Mouse (Mus musculus): Measurements from ENCODE around the gene Kyat1. TPM values are rescaled to one million over a fixed set of nuclear protein-coding genes. Genes with fewer than 3 reads are reported as not detected.
"Not testable (repeated sequence)": the region's sequence is repeated elsewhere in the genome, so short reads cannot be mapped to it uniquely, and the experiment has no call there.

Gene Kyat1
- polyA plus RNA-seq, 1 experiment from 2014 or later: 13.1 TPM

DNA sequence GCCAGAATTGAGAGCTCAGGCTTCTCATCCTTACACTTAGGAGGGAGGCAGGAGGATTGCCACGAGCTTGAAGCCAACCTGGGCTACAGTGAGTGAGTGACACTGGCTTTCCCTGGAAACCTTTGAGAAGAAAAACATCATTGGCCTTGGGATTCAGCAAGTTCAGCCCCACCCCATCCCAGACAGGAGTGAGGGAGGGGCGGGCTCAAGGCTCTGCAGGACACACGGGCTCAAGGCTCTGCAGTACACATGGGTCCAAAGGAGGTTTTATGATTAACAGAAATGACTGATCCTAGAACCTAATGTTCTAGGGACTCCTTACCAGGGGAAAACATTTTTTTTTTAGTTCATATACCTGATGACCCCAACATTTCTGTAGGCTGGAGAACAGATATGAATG lies 21.9 kb downstream of the Kyat1 start:
- Histone ChIP-seq H3K9me3 (no peaks in the 10 kb centered on the region; the same call in 1 of the 2 replicates), H3K4me2 (no peak overlapping the region)
- no peak for ATAC-seq (ENCODE audit: low read depth)

GRCm38 (mm10) chr2:30182424-30182823 lies 23.2 kb downstream of the Kyat1 start:
- Histone ChIP-seq H3K9ac (no peak overlapping the region), H3K9me3 (no peaks in the 10 kb centered on the region; the same call in 1 of the 2 replicates), H3K27ac (replicated peaks) (no peak overlapping the region), H3K4me2 (no peak overlapping the region), H3K4me1 (replicated peaks) (peaks cover 5% of the 10 kb centered on the region), H3K4me3 (no peak overlapping the region), H3K36me3 (peaks cover 3% of the 10 kb centered on the region; the same call in 1 of the 2 replicates), H3K27me3 (no peaks in the 10 kb centered on the region)
- WGBS: 91% methylated on average over 2 of the region's 2 CpGs
- no peak for ATAC-seq (ENCODE audit: low read depth)

More for the DNA sequence above, 21.9 kb downstream of the Kyat1 start:
- Histone ChIP-seq H3K4me1 (replicated peaks) (no peaks in the 10 kb centered on the region), H3K27me3 (no peaks in the 10 kb centered on the region), H3K4me3 (no peak overlapping the region), H3K9ac (no peak overlapping the region), H3K36me3 (peaks cover 9% of the 10 kb centered on the region; the same call in 1 of the 2 replicates), H3K27ac (replicated peaks) (no peak overlapping the region)
- 78% methylated on average over 3 of the region's 3 CpGs for WGBS

DNA sequence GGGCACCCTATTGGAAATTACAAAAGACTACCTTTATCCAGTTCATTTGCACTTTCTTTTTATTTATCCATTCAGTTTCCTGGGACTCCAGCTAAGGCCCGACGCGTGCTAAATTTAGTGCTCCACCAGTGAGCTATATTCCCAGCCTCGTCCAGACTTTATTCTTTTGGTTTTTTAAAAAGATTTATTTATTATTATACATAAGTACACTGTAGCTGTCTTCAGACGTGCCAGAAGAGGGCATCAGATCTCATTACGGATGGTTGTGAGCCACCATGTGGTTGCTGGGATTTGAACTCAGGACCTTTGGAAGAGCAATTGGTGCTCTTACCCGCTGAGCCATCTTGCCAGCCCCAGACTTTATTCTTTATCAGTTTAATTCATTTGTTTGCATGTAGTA lies 26.9 kb downstream of the Kyat1 start:
- ATAC-seq (ENCODE audit: low read depth): peak; percentile 44; the same call in 1 of the 2 replicates
- WGBS: 40% methylated on average over 7 of the region's 7 CpGs
- Histone ChIP-seq H3K4me2 (peak overlapping the region; percentile 94), H3K4me1 (replicated peaks) (peaks cover 12% of the 10 kb centered on the region), H3K36me3 (peaks cover 34% of the 10 kb centered on the region), H3K4me3 (peak overlapping the region; percentile 76)
- H3K9me3 ChIP-seq; H3K27ac ChIP-seq (replicated peaks); H3K27me3 ChIP-seq; H3K9ac ChIP-seq: not testable (repeated sequence)

- 3% methylated on average over 54 of the region's 54 CpGs for WGBS
- ATAC-seq (ENCODE audit: low read depth): peak; percentile 99
- H3K9ac ChIP-seq: peak within 1 kb of the TSS; percentile 87
- no peaks in the 10 kb centered on the region for H3K27me3 ChIP-seq
- H3K4me2 ChIP-seq: peak within 1 kb of the TSS; percentile 94
- 0 out of 2 replicates have a peak within 1 kb of the TSS, but pooled peaks have one; percentile 23 for H3K27ac ChIP-seq (replicated peaks)
- peaks cover 14% of the 10 kb centered on the region for H3K4me1 ChIP-seq (replicated peaks)
- H3K4me3 ChIP-seq: peak within 1 kb of the TSS; percentile 76
- H3K36me3 ChIP-seq: peaks cover 41% of the 10 kb centered on the region
- H3K9me3 ChIP-seq: no peaks in the 10 kb centered on the region
These were observed 27.7 kb downstream of the Kyat1 start, which contains the start of gene Spout1 for GRCm38 (mm10) chr2:30177700-30178675. Spout1 (minus strand) TSS chr2:30178459.

DNA sequence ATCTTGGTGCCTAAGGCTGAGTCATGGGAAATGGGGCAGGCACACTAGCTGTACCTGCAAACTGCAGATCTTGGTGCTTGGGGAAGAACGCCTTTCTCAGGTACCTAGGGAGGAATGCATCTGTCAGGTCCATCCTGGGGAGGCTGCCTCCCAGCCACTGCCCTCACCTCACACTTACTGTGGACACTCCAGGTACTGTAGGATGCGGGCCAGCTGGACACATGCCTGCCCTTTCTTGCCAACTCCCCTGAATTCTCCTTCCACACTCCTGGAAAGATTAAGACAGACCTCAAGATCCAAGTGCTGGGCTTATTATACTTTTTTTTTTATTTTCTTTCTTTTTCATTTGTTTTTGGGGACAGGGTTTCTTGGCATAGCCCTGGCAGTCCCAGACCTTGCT lies 29.1 kb downstream of the Kyat1 start:
- Histone ChIP-seq H3K4me1 (replicated peaks) (peaks cover 26% of the 10 kb centered on the region), H3K9me3 (no peaks in the 10 kb centered on the region), H3K9ac (no peak overlapping the region), H3K4me2 (no peak overlapping the region), H3K4me3 (no peak overlapping the region), H3K27ac (replicated peaks) (no peak overlapping the region), H3K36me3 (peaks cover 46% of the 10 kb centered on the region), H3K27me3 (no peaks in the 10 kb centered on the region)
- no peak for ATAC-seq (ENCODE audit: low read depth)
- 93% methylated on average over 2 of the region's 2 CpGs for WGBS

- H3K9ac ChIP-seq: no peak overlapping the region
- H3K4me1 ChIP-seq (replicated peaks): peaks cover 26% of the 10 kb centered on the region
- no peak overlapping the region for H3K4me3 ChIP-seq
- no peaks in the 10 kb centered on the region for H3K9me3 ChIP-seq
- H3K4me2 ChIP-seq: no peak overlapping the region
- no peaks in the 10 kb centered on the region for H3K27me3 ChIP-seq
- 89% methylated on average over 8 of the region's 8 CpGs for WGBS
- H3K36me3 ChIP-seq: peaks cover 46% of the 10 kb centered on the region
- no peak for ATAC-seq (ENCODE audit: low read depth)
- H3K27ac ChIP-seq (replicated peaks): no peak overlapping the region
These were observed 29.8 kb downstream of the Kyat1 start for GRCm38 (mm10) chr2:30175897-30176296.

- WGBS: 97% methylated on average over 20 of the region's 20 CpGs
- Histone ChIP-seq H3K9ac (no peak overlapping the region), H3K27me3 (no peaks in the 10 kb centered on the region), H3K4me2 (no peak overlapping the region), H3K9me3 (no peaks in the 10 kb centered on the region), H3K36me3 (peaks cover 46% of the 10 kb centered on the region), H3K27ac (replicated peaks) (no peak overlapping the region), H3K4me1 (replicated peaks) (peaks cover 26% of the 10 kb centered on the region), H3K4me3 (no peak overlapping the region)
- ATAC-seq (ENCODE audit: low read depth): no peak
These were observed 32.0 kb downstream of the Kyat1 start for GRCm38 (mm10) chr2:30173541-30174240.

- 1% methylated on average over 19 of the region's 19 CpGs for whole genome bisulfite sequencing
- 0 out of 2 replicates have a peak, but pooled peaks cover under 1% of the 10 kb centered on the region for H3K9me3 ChIP-seq
- peak overlapping the region; percentile 58 for H3K4me3 ChIP-seq
- peaks cover 45% of the 10 kb centered on the region for H3K36me3 ChIP-seq
- peaks cover 16% of the 10 kb centered on the region for H3K4me1 ChIP-seq (replicated peaks)
- peak overlapping the region; percentile 82 for H3K9ac ChIP-seq
- peak overlapping the region; percentile 93 for H3K27ac ChIP-seq (replicated peaks)
- peak; percentile 61; the same call in 1 of the 2 replicates for ATAC-seq (ENCODE audit: low read depth)
- H3K27me3 ChIP-seq: no peaks in the 10 kb centered on the region
- peak overlapping the region; percentile 95 for H3K4me2 ChIP-seq
These were observed 33.7 kb downstream of the Kyat1 start for GRCm38 (mm10) chr2:30171997-30172382.

GRCm38 (mm10) chr2:30171371-30171996 lies 34.2 kb downstream of the Kyat1 start, which contains the start of gene Endog:
Endog (plus strand) TSS chr2:30171493.
- peak within 1 kb of the TSS; percentile 58 for H3K4me3 ChIP-seq
- peaks cover 14% of the 10 kb centered on the region for H3K4me1 ChIP-seq (replicated peaks)
- H3K36me3 ChIP-seq: peaks cover 40% of the 10 kb centered on the region
- H3K27ac ChIP-seq (replicated peaks): peak within 1 kb of the TSS; percentile 93
- peak within 1 kb of the TSS; percentile 95 for H3K4me2 ChIP-seq
- under 1% methylated on average over 74 of the region's 75 CpGs for WGBS
- 0 out of 2 replicates have a peak, but pooled peaks cover 5% of the 10 kb centered on the region for H3K9me3 ChIP-seq
- ATAC-seq (ENCODE audit: low read depth): peak; percentile 96
- peak within 1 kb of the TSS; percentile 82 for H3K9ac ChIP-seq
- H3K27me3 ChIP-seq: no peaks in the 10 kb centered on the region

- no peak overlapping the region for H3K4me3 ChIP-seq
- no peaks in the 10 kb centered on the region for H3K27me3 ChIP-seq
- ATAC-seq (ENCODE audit: low read depth): no peak
- no peak overlapping the region for H3K4me2 ChIP-seq
- H3K4me1 ChIP-seq (replicated peaks): no peaks in the 10 kb centered on the region
- H3K27ac ChIP-seq (replicated peaks): no peak overlapping the region
- 63% methylated on average over 4 of the region's 4 CpGs for WGBS
- H3K36me3 ChIP-seq: no peaks in the 10 kb centered on the region
- no peak overlapping the region for H3K9ac ChIP-seq
- H3K9me3 ChIP-seq: 0 out of 2 replicates have a peak, but pooled peaks cover 5% of the 10 kb centered on the region
These were observed 39.0 kb downstream of the Kyat1 start for GRCm38 (mm10) chr2:30166677-30167076.

DNA sequence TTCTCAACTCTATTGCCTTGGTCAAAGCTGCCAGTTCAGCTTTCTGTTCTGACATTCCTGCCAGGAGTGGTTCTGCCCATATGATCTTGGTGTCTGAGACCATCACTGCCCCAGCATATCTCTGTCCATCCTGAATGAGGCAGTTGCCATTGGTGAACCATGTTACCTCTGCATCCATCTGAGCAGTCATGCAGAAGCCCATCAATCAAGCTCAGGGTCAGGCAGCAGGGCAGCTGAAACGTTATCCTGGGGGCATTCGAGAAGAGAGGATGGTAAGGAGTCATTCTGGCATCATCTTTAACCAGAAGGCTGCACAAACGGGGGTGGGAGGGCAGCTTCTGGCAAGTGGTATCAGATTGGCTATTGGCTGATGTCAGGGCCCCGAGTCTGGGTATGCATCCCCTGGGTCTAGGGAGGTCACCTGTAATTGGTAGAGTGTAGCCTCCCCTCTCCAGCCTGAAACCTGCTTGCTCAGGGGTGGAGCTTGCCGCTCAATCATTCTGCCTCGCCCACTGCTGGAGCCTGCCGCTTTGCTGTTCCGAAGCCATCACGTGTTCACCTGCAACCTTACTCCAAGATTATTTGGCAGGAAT lies 41.2 kb downstream of the Kyat1 start:
- Histone ChIP-seq H3K4me3 (no peak overlapping the region), H3K27ac (replicated peaks) (no peak overlapping the region), H3K27me3 (no peaks in the 10 kb centered on the region), H3K4me2 (no peak overlapping the region), H3K4me1 (replicated peaks) (no peaks in the 10 kb centered on the region), H3K9ac (no peak overlapping the region), H3K9me3 (0 out of 2 replicates have a peak, but pooled peaks cover 5% of the 10 kb centered on the region), H3K36me3 (no peaks in the 10 kb centered on the region)
- WGBS: 58% methylated on average over 9 of the region's 9 CpGs
- no peak for ATAC-seq (ENCODE audit: low read depth)
